Mouse (Mus musculus): ENCODE measurements around the gene Ubr7.

DNA sequence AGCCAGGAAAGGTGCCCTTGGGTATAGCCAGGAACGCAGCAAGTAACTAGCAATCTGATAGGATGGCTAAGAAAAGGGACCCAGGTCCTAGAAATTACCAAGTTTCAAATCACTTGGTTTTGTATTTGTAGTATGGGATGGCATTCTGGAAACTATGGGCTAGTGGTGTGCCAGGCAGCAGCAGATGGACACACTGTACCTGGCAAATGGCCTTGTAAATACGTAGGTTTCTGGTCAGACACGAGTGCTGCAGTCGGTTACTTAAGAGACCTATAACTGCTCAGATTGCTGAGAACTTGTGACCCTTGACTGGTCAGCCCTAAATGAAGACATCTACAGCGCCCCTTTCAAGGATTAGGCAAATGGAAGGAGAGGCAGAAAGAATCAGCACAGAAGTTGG lies 20.4 kb downstream of the Ubr7 start:
- TF ChIP-seq ZC3H11A (IDR thresholded peaks at IDR 0.05; ENCODE audit: borderline replicate concordance, low read depth, low read length), result no peak
- no peak for TF ChIP-seq MAFK (IDR thresholded peaks at IDR 0.05; ENCODE audit: insufficient read depth, low read depth, low read length)
- no peak for TF ChIP-seq ZNF384 (IDR thresholded peaks at IDR 0.05; ENCODE audit: low read depth, low read length)
